Mouse (Mus musculus): ENCODE measurements around the gene Pced1b.
"Not testable (repeated sequence)": the region's sequence is repeated elsewhere in the genome, so short reads cannot be mapped to it uniquely, and the experiment has no call there.

Gene Pced1b

DNA sequence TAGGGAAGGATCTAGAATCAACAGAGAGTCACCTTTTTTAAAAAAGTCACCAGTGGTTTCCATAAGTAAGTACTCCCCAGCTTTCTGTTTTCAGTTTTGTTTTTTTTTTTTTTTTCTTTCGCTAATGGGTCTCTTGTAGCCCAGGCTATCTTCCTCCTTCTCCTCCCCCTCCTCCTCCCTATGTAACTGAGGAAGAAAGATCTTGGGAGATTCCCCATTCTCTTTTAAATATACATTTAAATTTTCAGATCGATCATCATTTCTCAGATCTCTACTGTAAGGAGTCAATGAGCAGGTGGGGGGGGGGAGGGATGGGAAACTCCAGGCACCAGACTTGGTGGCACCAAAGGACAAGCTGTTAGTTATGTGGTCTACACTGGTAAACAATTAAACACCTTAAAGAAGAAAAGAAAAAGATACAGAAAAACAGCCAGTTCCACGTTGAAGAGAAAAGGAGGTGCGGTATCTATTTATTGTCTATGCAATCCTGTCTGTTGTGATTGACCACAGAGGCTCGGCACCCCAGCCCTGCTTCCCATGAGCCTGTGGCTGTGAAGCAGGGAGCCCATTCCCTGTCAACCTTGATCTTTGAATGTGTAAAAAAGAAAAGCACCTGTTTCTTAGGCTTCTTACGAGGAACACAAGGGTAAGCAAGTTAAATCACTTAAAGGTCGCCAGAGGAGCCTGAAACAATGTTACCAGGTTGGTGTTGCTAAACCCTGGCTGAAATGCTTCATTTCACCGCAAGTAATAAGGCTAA, 127.4 kb downstream of the Pced1b start:
- no peak for DNase-seq

GRCm38 (mm10) chr15:97374845-97375720, 128.2 kb downstream of the Pced1b start:
- no peak for DNase-seq

DNA sequence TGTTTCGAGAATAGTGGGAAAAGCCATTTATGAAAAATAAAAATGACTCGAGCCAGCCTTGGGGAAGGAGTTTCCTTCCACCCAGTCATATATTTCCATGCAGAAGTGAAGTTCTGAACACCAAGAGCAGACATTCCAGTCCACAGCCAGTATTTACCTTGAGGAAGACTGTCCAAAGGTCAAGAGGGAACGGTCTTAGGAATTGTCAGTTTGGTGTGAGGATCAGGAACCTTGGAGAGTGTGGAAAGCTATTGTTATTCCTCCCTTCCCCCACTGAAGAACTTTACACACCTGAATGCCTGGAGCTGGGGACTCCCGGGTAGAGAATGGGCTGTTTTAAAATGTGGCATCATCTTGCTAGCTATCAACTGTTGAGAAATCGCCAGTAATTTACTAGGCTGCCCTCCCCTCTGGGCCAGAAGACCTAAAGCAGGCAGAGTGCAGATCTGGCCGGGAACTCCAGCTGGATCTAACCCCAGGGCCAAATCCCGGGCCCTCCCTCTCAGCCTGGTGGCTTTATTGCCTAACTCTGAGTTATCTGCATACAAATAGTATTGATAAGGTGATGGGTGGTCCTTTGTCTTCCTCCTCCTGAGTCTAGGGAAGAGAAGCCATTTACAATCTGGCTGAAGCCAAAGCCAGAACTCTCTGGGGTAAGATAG, 129.3 kb downstream of the Pced1b start:
- DNase-seq: no peak

- DNase-seq: no peak
These were observed 129.9 kb downstream of the Pced1b start for GRCm38 (mm10) chr15:97376792-97377222.

DNA sequence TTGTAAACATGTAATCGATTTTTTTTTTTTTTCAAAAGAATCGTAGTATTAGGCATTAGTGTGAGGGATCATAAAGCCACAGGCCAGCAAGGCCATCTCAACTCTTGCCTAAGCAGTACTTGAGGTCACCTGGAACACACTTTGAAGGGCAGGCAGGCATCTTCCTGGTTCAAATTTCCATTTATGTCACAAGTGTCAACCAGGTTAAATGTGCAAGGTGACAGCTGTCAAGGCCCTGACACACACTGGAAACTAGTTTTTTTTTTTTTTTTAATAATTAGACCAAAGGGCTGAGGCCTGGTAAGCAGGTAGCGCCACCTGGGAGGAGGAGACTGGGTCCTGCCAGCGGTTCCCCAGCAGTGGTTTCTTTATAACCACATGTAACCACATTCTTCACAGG, 131.2 kb downstream of the Pced1b start:
- no peak for DNase-seq

DNA sequence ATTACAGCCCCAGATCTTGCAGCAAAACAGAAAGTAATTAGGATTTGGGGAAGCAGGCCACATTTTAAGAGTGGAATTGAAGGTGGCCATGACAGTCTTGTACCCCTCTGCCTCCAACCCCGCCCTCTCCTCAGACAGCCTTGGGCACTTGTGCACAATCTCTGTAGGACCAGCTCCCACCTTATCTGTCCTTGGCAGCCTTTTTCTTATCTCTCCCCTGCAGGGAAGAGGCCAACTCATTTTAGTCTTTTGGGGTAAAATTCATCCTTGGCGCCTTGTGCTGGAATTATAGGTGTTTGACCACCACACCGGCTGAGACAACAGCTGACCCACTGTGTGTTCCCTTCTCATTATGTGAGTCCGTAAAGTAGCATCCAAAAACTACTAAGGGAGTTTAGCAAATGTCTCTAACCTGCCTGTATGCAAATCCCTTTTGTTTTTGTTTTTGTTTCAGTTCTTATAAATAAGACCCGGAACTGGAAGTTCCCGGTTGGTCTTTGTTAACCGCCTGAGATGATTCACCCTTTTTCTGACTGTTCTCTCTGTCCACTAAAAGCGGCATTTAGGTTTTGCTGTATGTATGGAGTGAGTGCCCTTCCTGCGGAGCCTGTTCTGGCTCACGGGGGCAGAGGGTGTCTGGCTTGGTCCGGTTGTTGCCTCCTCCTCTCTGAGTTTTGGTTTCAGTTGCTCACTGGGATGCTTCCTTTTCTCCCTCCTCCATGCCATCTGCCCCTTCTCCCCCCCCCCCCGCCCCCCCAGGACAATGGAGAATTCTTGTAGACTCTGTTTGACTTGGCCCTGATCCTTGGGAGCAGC, 132.8 kb downstream of the Pced1b start:
- no peak for DNase-seq

DNA sequence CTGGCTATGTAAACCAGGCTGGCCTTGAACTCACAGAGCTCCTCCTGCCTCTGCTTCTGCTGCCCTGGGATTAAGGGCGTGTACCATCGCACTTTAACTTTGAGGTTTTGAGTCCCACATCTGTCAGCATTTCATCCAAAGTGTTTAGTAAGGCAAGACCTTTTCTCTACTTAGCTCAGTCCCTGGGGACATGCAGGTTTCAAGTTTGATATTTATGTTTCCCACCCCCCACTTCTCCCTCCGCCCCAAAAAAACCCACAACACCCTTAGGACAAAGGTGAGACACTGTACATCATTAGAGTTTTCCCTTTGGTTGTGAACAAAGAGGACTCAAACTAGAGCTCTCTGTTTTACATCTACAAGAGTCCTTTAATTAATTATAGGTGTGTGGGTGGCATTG, 135.7 kb downstream of the Pced1b start:
- no peak for DNase-seq

DNA sequence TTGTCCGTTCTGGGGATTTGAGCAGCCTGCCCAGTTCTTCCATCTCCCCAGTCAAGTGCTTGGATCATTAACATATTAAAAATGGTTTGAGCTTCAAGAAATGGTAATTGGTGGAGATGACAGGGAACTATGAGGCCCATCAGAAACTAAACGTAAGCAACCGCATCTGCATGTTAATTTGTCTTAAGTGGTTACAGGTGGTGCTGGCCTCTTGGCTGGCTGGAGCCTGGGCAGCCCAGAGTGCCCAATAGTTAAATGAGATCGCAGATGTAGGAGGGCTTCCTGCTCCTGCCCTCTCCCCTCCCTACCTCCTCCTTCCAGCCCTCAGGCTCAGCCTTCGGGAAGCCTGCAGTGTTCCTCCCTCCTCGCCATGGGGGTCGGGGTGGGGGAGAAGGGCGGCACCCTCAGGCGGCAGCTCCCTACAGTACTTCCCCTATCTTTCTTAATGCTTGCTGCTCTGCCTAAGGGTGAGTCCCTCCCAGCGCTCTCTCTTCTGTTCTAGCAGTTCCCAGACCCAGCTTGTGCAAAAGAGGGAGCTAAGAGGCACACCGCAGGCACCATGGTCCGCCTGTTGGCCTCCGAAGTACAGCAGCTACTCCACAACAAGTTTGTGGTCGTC, 136.7 kb downstream of the Pced1b start:
- no peak for DNase-seq

DNA sequence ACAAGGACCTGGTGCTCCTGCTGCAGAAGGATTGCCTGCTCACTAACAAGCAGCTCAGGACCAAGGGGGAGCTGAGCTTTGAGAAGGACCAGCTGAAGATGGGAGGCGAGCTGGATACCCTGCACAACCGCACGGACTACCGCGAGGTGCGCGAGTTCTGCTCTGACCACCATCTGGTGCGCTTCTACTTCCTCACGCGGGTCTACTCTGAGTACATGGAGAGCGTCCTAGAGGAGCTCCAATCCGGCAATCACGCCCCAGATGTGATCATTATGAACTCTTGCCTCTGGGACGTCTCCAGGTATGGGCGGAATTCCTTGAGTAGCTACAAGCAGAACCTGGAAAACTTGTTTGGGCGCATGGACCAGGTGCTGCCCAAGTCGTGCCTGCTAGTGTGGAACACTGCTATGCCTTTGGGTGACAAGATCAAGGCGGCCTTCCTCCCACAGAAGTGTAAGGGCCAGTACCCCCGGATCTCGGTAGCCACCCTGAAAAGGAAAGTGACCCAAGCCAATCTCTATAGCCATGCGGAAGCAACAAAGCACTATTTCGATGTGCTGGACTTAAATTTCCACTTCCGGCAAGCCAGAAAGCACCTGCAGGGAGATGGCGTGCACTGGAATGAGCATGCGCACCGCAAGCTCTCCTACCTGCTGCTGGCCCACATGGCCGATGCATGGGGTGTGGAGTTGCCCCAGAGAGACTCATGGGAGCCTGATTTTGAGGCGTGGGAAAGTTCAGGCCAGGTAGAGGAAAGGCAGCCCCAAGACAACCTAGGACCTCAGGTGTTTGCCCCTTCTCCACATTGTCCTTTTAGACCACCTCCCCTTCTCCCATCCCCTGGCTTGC, 137.5 kb downstream of the Pced1b start:
- DNase-seq: no peak

DNA sequence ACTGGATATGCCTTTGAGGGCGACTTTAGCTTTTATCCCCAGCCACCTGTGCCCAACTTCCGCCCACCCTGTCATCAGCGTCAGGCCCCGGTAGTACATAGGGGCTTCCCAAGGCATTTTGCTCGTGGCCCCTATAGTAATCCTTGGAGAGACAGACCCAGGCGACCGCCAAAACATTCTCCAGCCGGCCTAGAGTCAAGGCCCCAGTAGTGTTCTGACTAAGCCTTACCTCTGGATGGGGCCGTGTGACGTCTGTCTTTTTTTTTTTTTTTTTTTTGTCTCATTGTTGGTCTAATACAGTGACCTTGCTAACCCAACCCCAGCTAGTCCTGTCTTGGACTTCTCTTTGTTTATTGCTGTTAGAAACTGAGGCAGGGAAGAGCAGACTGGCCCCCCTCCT, 138.3 kb downstream of the Pced1b start:
- not testable (repeated sequence) for DNase-seq

DNA sequence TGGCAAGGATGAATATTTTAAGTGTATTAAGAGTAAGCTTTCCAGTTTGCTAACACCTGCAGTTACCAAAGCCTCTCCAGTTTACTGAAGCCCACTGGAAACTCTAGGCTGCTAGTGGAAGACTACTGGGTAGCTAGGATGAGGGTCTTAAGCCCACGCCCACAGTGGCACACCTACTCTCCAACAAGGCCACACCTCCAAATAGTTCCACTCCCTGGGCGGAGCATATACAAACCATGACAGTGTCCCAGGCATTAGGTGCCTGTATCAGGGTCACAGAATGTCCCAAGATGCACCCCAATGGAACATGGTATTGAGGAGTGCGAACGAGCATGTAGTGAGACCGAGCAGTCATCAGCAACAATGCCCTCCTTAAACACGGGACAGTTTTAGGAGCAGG, 140.9 kb downstream of the Pced1b start:
- DNase-seq: no peak

DNA sequence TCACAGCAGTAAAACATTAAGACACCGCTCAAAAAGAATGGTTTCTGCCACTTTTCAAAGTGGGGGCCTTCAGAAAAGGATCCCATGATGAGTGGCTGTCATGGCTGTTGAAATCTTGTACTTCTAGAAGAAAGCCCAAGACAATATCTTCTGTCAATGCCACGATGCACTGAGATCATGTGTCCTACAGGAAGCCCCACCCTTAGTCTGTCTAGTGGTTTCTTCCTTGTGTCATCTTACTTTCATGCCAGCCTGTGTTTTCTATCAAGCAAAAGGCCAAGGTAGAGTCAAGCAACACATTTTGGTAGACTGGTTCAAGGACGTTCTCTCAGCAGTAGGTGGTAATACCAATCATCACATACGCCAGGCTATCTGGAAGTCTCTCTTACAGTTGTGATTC, 142.7 kb downstream of the Pced1b start:
- DNase-seq: no peak

- no peak for DNase-seq
These were observed 143.9 kb downstream of the Pced1b start for GRCm38 (mm10) chr15:97390778-97391177.

DNA sequence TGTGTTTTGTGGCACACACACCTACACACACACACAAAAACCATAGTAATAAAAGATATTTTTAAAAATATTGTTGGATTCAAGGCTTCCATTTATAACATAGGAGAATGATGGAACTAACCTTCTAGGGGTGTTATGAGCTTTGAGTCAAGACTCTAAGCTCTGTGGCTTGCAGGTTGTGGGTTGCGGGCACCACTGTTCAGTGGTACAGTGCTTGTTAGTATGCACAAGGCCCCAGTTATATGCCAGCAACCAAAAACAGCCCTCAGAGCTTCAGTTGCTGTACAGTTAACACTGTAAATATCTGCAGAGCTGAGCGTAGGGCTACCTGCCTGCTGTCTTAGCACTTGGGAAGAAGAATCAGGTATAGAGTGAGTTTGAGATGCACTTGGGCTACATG, 144.5 kb downstream of the Pced1b start:
- no peak for DNase-seq

DNA sequence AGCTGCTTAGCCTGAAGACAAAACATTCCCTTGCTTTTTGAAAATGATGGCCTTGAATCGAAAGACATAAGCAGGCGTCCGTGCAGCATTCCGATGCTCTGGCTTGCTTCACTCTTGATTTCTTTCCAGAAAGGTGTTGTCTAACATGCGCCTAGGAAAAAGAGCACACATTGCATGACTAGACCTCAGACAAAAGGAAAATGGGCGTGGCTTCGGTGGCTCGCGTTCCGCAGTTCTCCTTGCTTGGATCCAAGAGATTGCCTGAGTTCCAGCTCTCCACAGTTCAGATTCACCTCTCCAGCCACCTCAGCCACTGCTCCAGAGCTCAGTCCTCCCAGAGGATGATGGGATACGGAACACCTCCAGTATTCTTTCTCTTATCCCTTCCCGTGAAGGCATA, 147.7 kb downstream of the Pced1b start:
- no peak for DNase-seq

DNA sequence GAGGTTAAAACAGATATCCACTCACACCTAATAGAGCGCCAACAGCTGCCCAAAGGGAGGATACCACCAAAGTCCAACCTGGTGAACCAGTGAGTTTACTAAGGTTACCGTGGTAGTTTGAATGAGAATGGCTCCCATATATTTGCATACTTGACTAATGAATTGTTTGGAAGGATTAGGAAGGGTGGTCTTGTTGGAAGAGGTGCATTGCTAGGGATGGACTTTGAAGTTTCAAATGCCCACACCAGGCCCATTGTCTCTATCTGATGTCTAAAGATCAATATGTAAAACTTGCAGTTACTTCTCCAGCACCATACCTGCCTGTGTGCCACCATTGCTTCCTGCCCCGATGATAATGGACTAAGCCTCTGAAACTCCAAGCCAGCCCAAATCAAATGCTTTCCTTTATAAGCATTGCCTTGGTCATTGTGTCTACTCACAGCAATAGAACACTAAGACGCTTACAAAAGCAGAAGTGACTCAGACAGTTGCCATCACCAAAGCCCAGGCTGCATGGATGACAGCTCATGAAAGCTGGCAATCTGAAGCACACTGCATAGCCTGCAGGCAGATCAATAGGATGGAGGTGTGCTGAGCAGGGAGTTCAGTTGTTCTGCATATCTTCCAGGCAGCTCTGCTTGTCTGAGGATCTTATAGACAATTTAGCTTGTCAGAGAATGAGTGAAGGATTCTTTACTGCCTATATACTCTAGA, 149.8 kb downstream of the Pced1b start:
- no peak for DNase-seq

DNA sequence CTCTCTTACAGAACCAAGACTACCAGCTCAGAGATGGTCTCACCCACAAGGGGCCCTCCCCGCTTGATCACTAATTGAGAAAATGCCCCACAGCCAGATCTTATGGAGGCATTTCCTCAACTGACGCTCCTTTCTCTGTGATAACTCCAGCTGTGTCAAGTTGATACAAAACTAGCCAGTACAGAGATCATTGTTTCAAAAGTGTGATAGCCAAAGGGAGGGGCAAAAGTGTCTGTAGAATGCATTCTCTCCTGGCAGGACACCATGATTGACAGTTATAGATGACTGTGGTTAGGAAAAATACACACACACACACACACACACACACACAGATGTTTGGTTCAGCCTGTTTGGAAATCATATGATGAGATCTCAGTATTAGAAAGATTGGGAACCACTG, 150.9 kb downstream of the Pced1b start:
- no peak for DNase-seq

DNA sequence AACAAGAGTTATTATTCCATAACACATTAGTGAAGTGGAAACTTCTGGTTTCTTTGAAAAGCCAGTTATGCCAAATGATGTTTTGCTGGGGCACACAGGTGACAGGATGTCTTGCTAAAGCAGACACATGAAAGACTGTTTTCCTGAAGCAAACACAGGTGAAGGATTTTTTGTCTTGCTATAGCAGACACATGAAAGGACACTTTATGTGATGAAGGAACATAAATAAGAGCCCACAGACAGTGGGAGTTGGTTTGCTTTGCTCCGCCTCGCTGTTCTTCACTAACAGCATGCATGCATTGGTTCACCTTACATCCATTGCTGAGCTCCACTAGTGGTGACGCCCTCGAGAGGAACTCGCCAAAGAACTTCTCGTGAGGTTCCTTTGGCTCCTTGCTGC, 154.0 kb downstream of the Pced1b start:
- DNase-seq: no peak

GRCm38 (mm10) chr15:97404483-97404882, 157.6 kb downstream of the Pced1b start:
- DNase-seq: no peak

DNA sequence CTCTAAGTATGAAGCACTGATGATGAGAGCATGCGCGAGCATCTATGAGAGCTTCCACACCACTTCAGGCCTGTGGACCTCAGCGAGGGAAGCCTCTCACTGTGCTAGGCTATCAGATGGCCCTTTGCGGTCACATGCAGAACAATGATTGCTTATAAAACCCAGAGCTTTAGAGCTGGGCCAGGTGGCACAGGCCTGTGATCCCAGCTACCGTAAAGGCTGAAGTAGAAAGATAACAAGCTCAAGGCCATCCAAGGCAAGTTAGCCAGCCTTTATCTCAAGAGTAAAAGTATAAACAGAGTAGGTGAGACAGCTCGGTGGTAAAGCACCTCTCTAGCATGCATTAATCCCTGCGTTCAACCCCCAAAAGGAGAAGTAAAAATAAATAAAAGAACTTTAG, 158.1 kb downstream of the Pced1b start:
- DNase-seq: no peak

GRCm38 (mm10) chr15:97406105-97406504, 159.2 kb downstream of the Pced1b start:
- no peak for DNase-seq
